Mouse (Mus musculus) stomach, adult 2 months (tissue): Measurements from ENCODE around the gene Pagr1b. TPM values are rescaled to one million over a fixed set of nuclear protein-coding genes. Genes with fewer than 3 reads are reported as not detected.

Experiments
- polyA plus RNA-seq: library from polyadenylated mRNA; depleted of rRNA; stranded (reverse); fragments of >200 nt; gene quantifications from 2 replicates; pipeline ENCODE4 v1.2.3, GENCODE M21; 2012; rRNA removed

Gene Pagr1b
- 0.94 TPM in 1 of 2 replicates, not detected in the other for polyA plus RNA-seq

DNA sequence TGATC lies at the start of gene Pagr1b:
Pagr1b (minus strand) TSS at position 4 of the 5 bp plus-strand sequence.

DNA sequence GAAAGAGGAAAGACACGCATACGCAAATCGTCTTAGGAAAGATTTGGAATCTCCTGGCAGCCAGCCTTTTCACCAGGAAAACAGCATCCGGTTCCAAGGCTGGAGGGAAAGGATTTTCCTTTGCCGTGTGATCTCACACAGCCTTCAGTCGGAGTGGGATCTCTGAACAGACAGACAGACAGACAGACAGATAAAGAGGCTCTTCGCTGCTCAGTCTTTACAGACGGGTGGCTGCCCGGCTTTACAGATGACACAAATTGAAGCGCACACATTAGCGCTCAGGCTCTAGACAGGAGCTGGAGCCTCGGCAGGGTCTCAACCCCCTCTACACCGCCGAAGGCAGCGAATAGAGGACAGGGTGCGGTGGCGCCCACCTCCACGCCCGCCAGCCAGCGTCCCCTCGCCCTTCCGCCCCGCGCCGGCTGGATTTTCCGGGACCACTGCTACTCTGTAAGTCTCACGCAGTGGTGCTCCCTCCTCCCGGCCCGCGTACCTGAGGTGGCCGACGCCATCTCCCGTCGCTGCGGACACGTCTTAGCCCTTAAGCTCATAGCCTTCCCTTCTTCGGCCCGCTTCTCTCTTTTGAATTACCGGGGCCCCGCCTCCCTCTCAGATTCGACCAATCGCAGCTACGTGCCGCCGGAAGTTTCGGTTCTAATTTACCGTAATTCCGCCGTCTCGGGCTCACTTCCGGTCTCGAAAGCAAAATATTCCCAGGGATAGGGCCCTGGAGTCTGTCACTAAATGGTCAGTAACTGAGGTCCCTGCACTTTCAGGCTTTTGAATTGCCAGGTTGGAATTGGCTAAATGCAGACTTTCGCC lies 25.8 kb upstream of the Pagr1b start, which contains the start of gene Kif22:
Kif22 (minus strand) TSS at position 621 of the 822 bp plus-strand sequence.

GRCm38 (mm10) chr7:127026984-127027726 lies 10.9 kb upstream of the Pagr1b start, which contains the start of gene Maz:
Gene Maz (minus strand): TSS chr7:127027037.

DNA sequence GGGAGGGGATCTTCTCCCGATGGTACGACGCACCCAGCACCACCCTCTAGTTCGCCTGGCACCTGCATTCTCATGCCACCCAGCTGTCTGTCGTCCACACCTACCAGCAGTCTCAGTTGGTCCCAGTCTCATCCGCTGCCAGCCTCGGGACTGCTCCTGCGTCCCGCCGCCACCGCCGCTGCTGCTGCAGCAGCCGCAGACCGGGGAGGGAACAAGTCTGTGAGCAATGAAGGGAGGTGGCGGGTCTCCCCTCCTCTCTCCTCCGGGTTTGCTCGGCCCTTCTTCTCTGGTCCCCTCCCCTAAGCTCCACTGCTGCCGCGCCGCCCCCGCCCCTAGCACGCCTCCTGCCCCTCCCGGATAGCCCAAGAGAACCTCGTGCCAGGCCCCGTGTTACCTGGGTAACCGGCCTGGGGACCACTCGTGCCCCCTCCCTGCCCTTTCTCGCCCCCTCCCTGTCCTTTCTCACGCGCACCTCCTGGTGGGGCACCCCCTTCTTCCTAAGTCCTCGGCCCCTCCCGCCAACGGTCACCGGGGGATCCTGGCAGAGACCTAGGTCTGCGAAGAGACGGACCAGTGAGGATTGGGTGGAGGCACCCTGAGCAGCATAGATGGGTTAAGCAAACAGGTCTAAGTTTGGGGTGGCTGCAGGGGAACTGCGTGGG lies 4.7 kb upstream of the Pagr1b start, which contains the start of the genes Gm42742 and Prrt2:
Gm42742 (minus strand) TSS at position 197 of the 662 bp plus-strand sequence.
Prrt2 (minus strand) TSS at position 311 of the 662 bp plus-strand sequence.

DNA sequence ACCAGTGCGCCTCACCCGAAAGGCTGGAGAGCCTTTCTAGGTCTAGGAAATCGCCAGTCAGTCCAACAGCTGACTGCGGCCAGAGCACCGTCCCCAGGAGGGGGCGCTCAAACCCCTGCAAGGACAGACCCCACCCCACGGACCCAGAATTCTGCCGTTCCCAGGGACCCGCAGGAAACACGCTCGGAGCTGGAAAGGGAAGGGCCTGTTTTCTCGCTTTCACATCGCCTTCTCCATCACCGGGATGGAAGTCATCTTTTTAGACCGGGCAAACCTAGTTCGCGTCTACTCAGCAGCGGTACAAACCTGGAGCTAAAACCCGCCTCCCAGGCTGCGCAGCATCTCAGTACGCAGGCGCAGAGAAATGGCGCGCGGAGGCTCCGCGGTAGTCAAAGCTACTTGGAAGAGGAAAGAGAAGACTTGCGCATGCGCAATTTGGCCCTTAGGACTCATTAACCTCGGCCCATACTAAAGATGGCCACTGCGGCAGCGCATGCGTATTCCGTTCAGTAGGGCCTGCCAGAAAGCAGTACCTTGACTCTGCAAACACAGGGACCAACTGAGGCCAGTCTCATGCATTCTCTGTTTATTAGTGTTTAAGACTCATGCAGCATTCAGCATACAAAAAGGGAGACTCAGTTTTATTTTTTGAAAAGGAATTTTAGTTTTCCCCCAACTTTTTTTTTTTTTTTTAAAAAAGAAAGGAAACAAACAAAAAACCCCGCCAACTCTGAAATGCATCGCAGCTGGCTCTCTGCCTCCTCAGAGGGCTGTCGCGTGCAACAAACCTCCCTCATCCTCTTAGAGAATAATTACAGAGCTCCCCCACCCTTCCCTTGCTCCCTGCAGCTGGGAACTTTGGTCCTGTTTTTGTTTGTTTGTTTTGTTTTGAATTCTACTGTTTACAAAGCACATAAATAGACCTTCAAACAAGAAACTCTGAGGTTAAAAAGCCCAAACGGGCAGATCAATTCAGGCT lies 976 bp upstream of the Pagr1b start, which contains the start of gene Pagr1a:
Pagr1a (minus strand) TSS at position 382 of the 979 bp plus-strand sequence.

GRCm38 (mm10) chr7:127014320-127014719 lies 2.0 kb downstream of the Pagr1b start, which contains the start of gene Mvp:
Gene Mvp (minus strand): TSS chr7:127014621.

GRCm38 (mm10) chr7:126975950-126976866 lies 40.1 kb downstream of the Pagr1b start, which contains the start of gene Cdiptos:
Gene Cdiptos (minus strand): TSS chr7:126976098.

GRCm38 (mm10) chr7:126975893-126975949 lies 40.6 kb downstream of the Pagr1b start, which contains the start of gene Cdipt:
Gene Cdipt (plus strand): TSS chr7:126975914.

Other genes starting within 250 kb of the Pagr1b start
- 169 and 334 TPM in 2 replicates for gene Ypel3, start 239.5 kb downstream of the Pagr1b start, polyA plus RNA-seq
- gene Tbx6, start 235.0 kb downstream of the Pagr1b start, polyA plus RNA-seq, result 2.0 and 2.5 TPM in 2 replicates
- 74.8 and 85.0 TPM in 2 replicates for gene Ppp4c, start 224.0 kb downstream of the Pagr1b start, polyA plus RNA-seq
- 3.8 and 6.7 TPM in 2 replicates for gene Fam57b, start 218.8 kb downstream of the Pagr1b start, polyA plus RNA-seq
- not detected in 2 replicates for gene 4930451I11Rik, start 184.8 kb downstream of the Pagr1b start, polyA plus RNA-seq
- gene Doc2a, start 169.1 kb downstream of the Pagr1b start, polyA plus RNA-seq, result 0.08 TPM in 1 of 2 replicates, not detected in the other
- gene Hirip3, start 154.5 kb downstream of the Pagr1b start, polyA plus RNA-seq, result 2.2 and 2.3 TPM in 2 replicates
- gene Ino80e, start 154.1 kb downstream of the Pagr1b start, polyA plus RNA-seq, result 26.9 and 34.5 TPM in 2 replicates
- gene Taok2, start 131.8 kb downstream of the Pagr1b start, polyA plus RNA-seq, result 47.4 and 49.6 TPM in 2 replicates
- gene Tmem219, start 93.6 kb downstream of the Pagr1b start, polyA plus RNA-seq, result 97.1 and 106 TPM in 2 replicates
- gene Kctd13, start 87.6 kb downstream of the Pagr1b start, polyA plus RNA-seq, result 7.3 and 9.2 TPM in 2 replicates
- 0.21 and 0.94 TPM in 2 replicates for gene Asphd1, start 66.9 kb downstream of the Pagr1b start, polyA plus RNA-seq
- 1.9 and 2.3 TPM in 2 replicates for gene Sez6l2, start 65.9 kb downstream of the Pagr1b start, polyA plus RNA-seq
- 150 and 159 TPM in 2 replicates for gene Cdipt, start 40.6 kb downstream of the Pagr1b start, polyA plus RNA-seq
- gene Cdiptos, start 40.4 kb downstream of the Pagr1b start, polyA plus RNA-seq, result 0.08 TPM in 1 of 2 replicates, not detected in the other
- gene Mvp, start 1.9 kb downstream of the Pagr1b start, polyA plus RNA-seq, result 67.5 and 90.5 TPM in 2 replicates
- 8.5 TPM in 1 of 2 replicates, not detected in the other for gene Pagr1a, start 868 bp upstream of the Pagr1b start, polyA plus RNA-seq
- 1.6 and 8.9 TPM in 2 replicates for gene Gm42742, start 4.6 kb upstream of the Pagr1b start, polyA plus RNA-seq
- gene Prrt2, start 4.7 kb upstream of the Pagr1b start, polyA plus RNA-seq, result 2.3 and 4.8 TPM in 2 replicates
- 76.8 and 314 TPM in 2 replicates for gene Maz, start 10.6 kb upstream of the Pagr1b start, polyA plus RNA-seq
- 1.9 and 2.3 TPM in 2 replicates for gene Kif22, start 26.0 kb upstream of the Pagr1b start, polyA plus RNA-seq
- gene Zg16, start 70.8 kb upstream of the Pagr1b start, polyA plus RNA-seq, result 23.7 and 38.0 TPM in 2 replicates
- 13.6 and 14.9 TPM in 2 replicates for gene AI467606, start 74.9 kb upstream of the Pagr1b start, polyA plus RNA-seq
- gene Qprt, start 105.7 kb upstream of the Pagr1b start, polyA plus RNA-seq, result 0.27 and 0.47 TPM in 2 replicates
- 0.67 and 0.77 TPM in 2 replicates for gene Spn, start 121.3 kb upstream of the Pagr1b start, polyA plus RNA-seq
- gene Cd2bp2, start 179.6 kb upstream of the Pagr1b start, polyA plus RNA-seq, result 5.5 and 6.6 TPM in 2 replicates
- 20.0 and 23.0 TPM in 2 replicates for gene Tbc1d10b, start 192.0 kb upstream of the Pagr1b start, polyA plus RNA-seq
- 11.3 and 23.7 TPM in 2 replicates for gene Mylpf, start 192.4 kb upstream of the Pagr1b start, polyA plus RNA-seq
- gene Zfp553, start 216.6 kb upstream of the Pagr1b start, polyA plus RNA-seq, result 5.6 and 6.3 TPM in 2 replicates
- gene Sept1, start 216.6 kb upstream of the Pagr1b start, polyA plus RNA-seq, result 4.9 and 7.9 TPM in 2 replicates
- gene Zfp771, start 227.8 kb upstream of the Pagr1b start, polyA plus RNA-seq, result 57.0 and 157 TPM in 2 replicates
- 31.4 and 39.4 TPM in 2 replicates for gene Dctpp1, start 244.2 kb upstream of the Pagr1b start, polyA plus RNA-seq